Mouse (Mus musculus): ENCODE results near the gene Itgb5.

GRCm38 (mm10) chr16:33963509-33963908 lies 134.0 kb downstream of the Itgb5 start:
- TF ChIP-seq CTCF (IDR thresholded peaks at IDR 0.05; ENCODE audit: low read depth): no peak
- TF ChIP-seq EP300 (IDR thresholded peaks at IDR 0.05; ENCODE audit: low read depth): no peak

Measured in liver, embryonic 14.5 days (tissue).